Mouse (Mus musculus) midbrain, embryonic 10.5 days (tissue): ENCODE results near the gene Zbtb34. TPM values are rescaled to one million over a fixed set of nuclear protein-coding genes. Genes with fewer than 3 reads are reported as not detected.

Source experiments
- DNase-seq: peaks from one replicate; pipeline ENCODE4 v3.0.0-alpha.2; 2017; ENCODE audit warnings: low spot score
- H3K27ac ChIP-seq: fragments of 300-500 bp; sonication (generic); replicated peaks from 2 replicates; pipeline ENCODE4 v1.5.1; 2016; ENCODE audit warnings: mild to moderate bottlenecking
- H3K27me3 ChIP-seq: fragments of 300-500 bp; sonication (generic); 2 replicates; pipeline ENCODE4 v1.6.1; 2016; ENCODE audit warnings: low read depth, mild to moderate bottlenecking; ENCODE audit not compliant: poor library complexity, severe bottlenecking
- H3K36me3 ChIP-seq: fragments of 300-500 bp; sonication (generic); 2 replicates; pipeline ENCODE4 v1.6.1; 2016; ENCODE audit warnings: mild to moderate bottlenecking, moderate library complexity
- H3K4me1 ChIP-seq: fragments of 300-500 bp; sonication (generic); 2 replicates; pipeline ENCODE4 v1.6.1; 2016
- H3K4me3 ChIP-seq: fragments of 300-500 bp; sonication (generic); 2 replicates; pipeline ENCODE4 v1.5.1; 2016; ENCODE audit warnings: mild to moderate bottlenecking, moderate library complexity
- H3K9me3 ChIP-seq: fragments of 300-500 bp; sonication (generic); replicated peaks from 2 replicates; pipeline ENCODE4 v1.6.1; 2016; ENCODE audit warnings: mild to moderate bottlenecking
- WGBS: fragments of 180-500 bp; shearing (Covaris S2); methylation state at CpG from one replicate; pipeline ENCODE4 v1.1.7; 2016; 5-methylcytosine and 5-hydroxymethylcytosine counted together
- polyA plus RNA-seq: library from polyadenylated mRNA; unstranded; fragments of >200 nt; fragmentation: Nextera tagmentation; extraction: Ambion mirVana; gene quantifications from 2 replicates; pipeline ENCODE4 v1.2.1, GENCODE M21; 2016

The Zbtb34 gene
- polyA plus RNA-seq, 1 experiment from 2014 or later = 6.1 TPM

DNA sequence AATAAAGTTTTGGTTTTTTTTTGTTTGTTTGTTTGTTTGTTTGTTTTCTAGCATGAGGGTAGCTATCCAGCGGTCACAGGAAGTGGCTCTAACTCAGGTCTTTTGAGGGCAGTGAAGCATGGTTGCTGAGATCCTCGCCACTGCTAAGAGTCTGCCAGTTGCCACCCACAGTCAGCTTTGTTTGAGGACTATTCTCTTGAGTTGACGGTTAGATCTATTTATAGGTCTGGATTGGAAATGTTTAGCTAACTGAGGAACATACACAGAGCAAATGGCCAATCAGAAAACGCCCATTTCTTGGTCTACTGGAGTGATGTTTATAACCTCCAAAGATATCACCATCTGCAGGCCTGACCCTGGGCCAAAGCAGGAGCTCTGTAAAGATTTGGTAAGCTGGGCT lies 11.6 kb upstream of the Zbtb34 start:
- H3K36me3 ChIP-seq = no peaks in the 10 kb centered on the region
- WGBS = 64% methylated on average over 4 of the region's 4 CpGs

DNA sequence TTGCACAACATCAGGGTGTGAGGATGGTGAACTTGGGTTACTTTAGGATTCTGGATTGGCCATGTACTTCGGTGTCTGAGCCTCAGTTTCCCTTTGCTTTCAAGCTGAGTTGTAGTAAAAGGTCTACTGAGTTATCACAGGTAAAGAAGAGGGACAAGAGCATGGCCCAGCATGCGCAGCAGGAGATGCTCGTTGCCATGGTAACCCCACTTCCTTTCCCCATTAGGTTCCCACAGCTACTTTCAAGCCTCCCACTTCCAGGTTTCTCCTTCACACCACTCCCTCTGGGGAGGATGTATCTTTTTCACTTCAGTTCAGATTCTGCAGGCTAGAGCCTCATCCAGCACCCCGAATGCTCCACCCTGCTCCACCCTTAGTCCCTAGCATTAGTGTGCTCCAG lies 9.8 kb upstream of the Zbtb34 start:
- 29% methylated on average over 4 of the region's 4 CpGs for WGBS
- no peak for DNase-seq
- peaks cover 53% of the 10 kb centered on the region for H3K4me1 ChIP-seq

More for the DNA sequence above, 11.6 kb upstream of the Zbtb34 start:
- no peak for DNase-seq
- Histone ChIP-seq H3K4me1 (peaks cover 35% of the 10 kb centered on the region), H3K4me3 (no peak overlapping the region), H3K27ac (no peak overlapping the region), H3K9me3 (no peaks in the 10 kb centered on the region), H3K27me3 (peaks cover 13% of the 10 kb centered on the region; the same call in 1 of the 2 replicates)

DNA sequence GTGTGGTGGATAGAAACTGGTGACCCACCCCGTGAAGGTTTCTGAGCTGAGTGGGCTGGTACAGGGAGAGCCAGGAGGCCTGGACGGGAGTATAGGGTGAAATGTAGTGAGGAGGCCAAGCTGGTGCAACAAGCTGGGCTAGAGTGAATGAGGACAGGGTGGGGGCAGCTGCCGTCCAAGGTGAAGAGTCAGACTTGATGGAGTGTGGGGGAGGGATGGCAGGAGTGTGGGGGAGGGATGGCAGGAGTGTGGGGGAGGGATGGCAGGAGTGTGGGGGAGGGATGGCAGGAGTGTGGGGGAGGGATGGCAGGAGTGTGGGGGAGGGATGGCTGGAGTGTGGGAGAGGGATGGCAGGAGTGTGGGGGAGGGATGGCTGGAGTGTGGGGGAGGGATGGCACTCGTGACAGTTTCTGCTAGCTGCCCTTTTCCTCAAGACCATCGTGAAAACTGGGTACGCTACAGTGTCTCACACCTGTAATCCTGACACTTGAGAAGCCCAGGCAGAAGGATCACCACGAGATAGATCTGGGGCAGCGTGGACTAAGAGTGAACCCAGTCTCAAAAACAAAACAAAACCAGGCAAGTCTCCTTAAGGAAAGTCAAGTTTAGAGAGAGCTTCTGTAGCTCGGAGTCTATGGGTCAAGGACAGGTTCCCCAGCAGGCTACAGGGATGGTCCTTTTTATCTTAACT lies 9.0 kb upstream of the Zbtb34 start:
- peak overlapping the region; percentile 78 for H3K27ac ChIP-seq

More for the DNA sequence above, 9.8 kb upstream of the Zbtb34 start:
- no peaks in the 10 kb centered on the region for H3K36me3 ChIP-seq
- no peaks in the 10 kb centered on the region for H3K9me3 ChIP-seq
- no peak overlapping the region for H3K27ac ChIP-seq
- H3K27me3 ChIP-seq = peaks cover 28% of the 10 kb centered on the region; the same call in 1 of the 2 replicates
- H3K4me3 ChIP-seq = no peak overlapping the region

DNA sequence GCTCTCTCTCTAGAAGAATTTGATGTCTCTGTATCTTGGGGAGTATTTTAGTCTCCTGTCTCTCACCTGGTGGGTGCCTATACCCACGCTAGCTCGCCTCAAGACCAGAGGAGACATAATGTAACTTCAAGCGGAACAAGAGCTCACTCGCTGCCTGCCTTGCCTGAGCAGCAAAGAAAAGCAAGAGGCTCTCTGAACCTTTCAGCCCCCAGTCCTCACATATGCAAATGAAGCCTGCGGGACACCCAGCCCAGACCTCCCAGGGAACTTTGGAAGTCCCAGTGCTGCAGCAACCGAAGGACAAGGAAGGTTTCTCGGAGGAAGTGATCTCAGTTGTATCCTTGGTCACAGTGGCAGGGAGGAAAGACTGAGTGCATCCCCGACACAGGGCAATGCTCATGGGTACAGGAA lies 8.4 kb upstream of the Zbtb34 start:
- Histone ChIP-seq H3K27me3 (peaks cover 39% of the 10 kb centered on the region), H3K36me3 (no peaks in the 10 kb centered on the region), H3K9me3 (no peaks in the 10 kb centered on the region), H3K4me3 (peak overlapping the region; percentile 38), H3K4me1 (peaks cover 67% of the 10 kb centered on the region), H3K27ac (peak overlapping the region; percentile 78)
- DNase-seq = peak; percentile 63
- 4% methylated on average over 8 of the region's 8 CpGs for WGBS

More for the DNA sequence above, 9.0 kb upstream of the Zbtb34 start:
- 13% methylated on average over 9 of the region's 9 CpGs for WGBS
- no peak for DNase-seq
- Histone ChIP-seq H3K27me3 (peaks cover 32% of the 10 kb centered on the region), H3K4me1 (peaks cover 61% of the 10 kb centered on the region), H3K4me3 (peak overlapping the region; percentile 38), H3K36me3 (no peaks in the 10 kb centered on the region), H3K9me3 (no peaks in the 10 kb centered on the region)

DNA sequence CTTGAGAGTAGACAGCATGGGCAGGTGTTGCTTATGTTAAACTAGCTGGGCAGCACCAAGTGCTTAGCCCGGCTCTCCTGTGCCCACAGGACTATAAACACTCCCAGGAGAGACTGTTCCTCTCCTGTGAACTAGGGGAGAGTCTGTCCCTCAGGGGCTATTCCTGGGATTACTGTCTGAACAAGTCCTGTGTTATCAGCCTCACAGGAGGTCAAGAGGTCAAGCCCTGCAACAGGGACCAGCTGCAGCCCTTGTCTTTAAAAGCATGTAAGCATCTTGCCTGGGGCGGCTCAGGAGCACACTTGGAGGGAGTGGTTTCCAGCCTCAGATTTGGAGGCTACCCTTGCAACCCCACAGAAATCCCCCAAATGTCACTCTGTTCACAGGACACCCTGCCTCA lies 7.3 kb upstream of the Zbtb34 start:
- H3K27ac ChIP-seq = peak overlapping the region; percentile 78
- WGBS = 4% methylated on average over 2 of the region's 2 CpGs
- no peak overlapping the region for H3K4me3 ChIP-seq
- H3K9me3 ChIP-seq = no peaks in the 10 kb centered on the region
- H3K27me3 ChIP-seq = peaks cover 42% of the 10 kb centered on the region
- H3K36me3 ChIP-seq = no peaks in the 10 kb centered on the region
- peak; percentile 62 for DNase-seq
- peaks cover 71% of the 10 kb centered on the region for H3K4me1 ChIP-seq

DNA sequence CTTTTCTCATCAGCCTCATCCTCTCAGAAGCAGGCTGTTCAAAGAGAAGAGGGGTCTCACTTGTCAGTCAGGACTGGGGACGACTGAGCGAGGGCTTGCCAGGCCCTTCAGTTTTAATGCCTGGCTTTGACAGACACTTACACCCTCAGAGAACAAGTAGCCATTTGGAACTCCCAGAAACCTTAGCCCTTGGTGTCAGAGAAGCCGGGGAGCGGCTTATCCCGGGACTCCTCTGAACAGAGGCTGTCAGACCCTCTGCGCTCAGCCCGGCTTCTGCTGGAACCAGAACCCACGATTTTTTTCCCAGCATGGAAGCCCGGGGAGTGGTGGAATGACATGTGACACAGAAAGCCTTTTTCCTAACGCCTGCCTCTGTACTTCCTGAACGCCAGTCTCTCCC lies 6.1 kb upstream of the Zbtb34 start:
- peak overlapping the region; percentile 74; the same call in 1 of the 2 replicates for H3K27ac ChIP-seq
- peaks cover 71% of the 10 kb centered on the region for H3K4me1 ChIP-seq
- H3K9me3 ChIP-seq = no peaks in the 10 kb centered on the region
- H3K4me3 ChIP-seq = no peak overlapping the region
- no peaks in the 10 kb centered on the region for H3K36me3 ChIP-seq
- H3K27me3 ChIP-seq = peaks cover 42% of the 10 kb centered on the region
- WGBS = 36% methylated on average over 11 of the region's 11 CpGs
- DNase-seq = peak; percentile 33

DNA sequence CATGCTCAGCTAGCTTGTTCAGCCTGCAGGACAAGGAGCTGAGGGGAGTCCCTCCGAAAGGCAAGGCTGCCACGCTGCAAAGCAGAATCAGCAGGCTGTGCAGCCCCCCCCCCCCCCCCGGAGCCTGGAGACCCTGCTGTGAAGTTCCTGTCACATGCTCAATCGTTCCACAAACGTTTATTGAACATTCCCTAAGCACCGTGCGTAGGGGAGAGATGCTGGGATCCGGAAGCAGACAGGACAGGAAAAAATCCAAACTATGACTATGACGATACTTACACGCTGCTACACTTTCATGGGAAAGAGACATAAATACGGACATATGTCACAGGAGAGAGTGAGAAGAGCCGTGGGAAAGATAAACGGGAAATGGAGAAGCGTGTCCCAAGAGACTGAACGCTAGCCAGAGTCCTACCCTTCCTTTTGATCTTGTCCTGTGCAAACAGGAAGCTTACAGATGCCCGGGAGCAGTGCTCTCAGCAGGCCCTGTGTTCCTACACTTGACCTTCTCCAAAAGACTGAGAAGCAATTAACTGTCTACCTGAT lies 5.0 kb upstream of the Zbtb34 start:
- Histone ChIP-seq H3K4me1 (peaks cover 74% of the 10 kb centered on the region), H3K36me3 (no peaks in the 10 kb centered on the region), H3K27me3 (peaks cover 42% of the 10 kb centered on the region), H3K27ac (peak overlapping the region; percentile 74), H3K9me3 (no peaks in the 10 kb centered on the region), H3K4me3 (peak overlapping the region; percentile 42)
- WGBS = 15% methylated on average over 16 of the region's 16 CpGs
- peak; percentile 63 for DNase-seq

DNA sequence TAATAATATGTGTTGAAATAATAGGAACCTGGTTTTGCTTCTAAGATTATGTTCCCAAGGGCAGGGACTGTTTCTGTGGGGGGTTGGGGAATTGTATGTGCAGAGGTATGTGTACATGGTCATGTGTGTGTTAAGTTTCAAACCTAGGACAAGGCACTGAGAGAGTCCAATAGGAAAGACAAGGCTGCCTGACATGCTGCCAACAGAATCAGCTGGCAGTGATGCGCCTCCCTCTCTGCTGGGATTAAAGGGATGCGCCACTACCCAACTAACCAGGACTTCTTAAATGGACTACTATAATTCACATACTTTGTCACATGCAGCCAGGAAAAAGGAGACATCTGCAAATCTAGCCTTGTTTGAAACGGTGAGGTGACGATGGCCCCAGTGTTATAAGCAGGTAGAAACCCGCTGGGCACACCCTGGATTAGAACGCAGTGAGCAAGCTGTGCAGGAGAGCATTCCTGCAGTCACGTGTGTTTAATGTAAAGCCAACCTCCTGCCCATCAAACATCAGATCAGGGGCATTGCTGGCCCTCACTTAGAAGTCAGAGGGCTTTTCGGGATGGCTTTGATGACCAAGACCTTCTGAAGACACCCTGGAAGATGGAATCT lies 4.0 kb upstream of the Zbtb34 start:
- peak overlapping the region; percentile 74; the same call in 1 of the 2 replicates for H3K27ac ChIP-seq
- 0 out of 2 replicates have a peak overlapping the region, but pooled peaks have one; percentile 42 for H3K4me3 ChIP-seq
- H3K36me3 ChIP-seq = no peaks in the 10 kb centered on the region
- no peak for DNase-seq
- H3K9me3 ChIP-seq = no peaks in the 10 kb centered on the region
- H3K27me3 ChIP-seq = peaks cover 37% of the 10 kb centered on the region
- 43% methylated on average over 8 of the region's 8 CpGs for WGBS
- peaks cover 71% of the 10 kb centered on the region for H3K4me1 ChIP-seq

DNA sequence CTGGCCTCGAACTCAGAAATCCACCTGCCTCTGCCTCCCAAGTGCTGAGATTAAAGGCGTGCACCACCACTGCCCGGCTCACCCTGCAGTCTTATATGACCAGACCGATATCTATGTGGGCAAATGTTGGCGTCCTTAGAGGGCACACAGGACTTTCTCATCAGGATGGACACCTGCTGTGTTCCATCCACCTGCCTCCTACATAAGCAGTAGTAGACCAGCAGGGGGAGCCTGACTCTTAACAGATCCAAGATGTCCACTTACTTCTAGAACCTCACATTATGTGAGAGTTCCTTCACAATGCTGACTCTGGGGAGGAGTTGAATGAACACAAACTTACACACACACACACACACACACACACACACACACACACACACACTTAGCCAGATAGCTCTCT lies 1.8 kb upstream of the Zbtb34 start:
- no peak overlapping the region for H3K27ac ChIP-seq
- H3K4me1 ChIP-seq = peaks cover 61% of the 10 kb centered on the region
- H3K4me3 ChIP-seq = no peak overlapping the region
- no peaks in the 10 kb centered on the region for H3K9me3 ChIP-seq
- 62% methylated on average over 5 of the region's 5 CpGs for WGBS
- peaks cover 31% of the 10 kb centered on the region for H3K27me3 ChIP-seq
- DNase-seq = peak; percentile 37
- no peaks in the 10 kb centered on the region for H3K36me3 ChIP-seq

DNA sequence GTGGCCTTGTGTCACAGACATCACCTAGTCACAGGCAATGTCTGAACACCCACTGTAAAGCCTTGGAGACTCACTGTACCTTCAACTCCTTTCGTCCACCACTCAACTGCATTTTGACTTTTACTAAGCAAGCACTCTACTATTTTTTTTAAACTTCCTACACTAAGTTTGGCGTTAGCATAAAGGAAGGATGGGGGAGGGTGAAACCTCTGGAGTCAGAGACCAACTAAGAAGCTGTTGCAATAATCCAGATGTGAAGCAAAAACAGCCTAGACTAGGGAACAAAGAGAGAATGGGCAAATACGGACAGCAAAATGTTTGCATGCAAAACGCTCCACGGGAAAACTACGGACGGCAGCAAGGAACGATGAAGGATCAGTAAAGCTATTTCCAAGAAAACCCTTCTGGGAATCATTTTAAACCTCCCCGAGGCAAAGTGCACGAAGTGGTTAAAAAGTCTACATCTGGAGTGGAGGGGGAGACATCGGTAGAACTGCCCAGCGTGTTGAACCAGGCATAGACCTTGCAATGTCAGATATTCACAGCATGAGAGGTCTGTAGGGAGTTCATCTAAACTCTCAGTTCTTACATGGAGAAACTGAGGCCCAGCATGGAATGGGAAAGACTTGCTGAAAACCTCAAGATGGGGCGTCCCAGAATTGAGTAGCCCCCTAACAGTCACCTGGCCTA lies 898 bp downstream of the Zbtb34 start:
- Histone ChIP-seq H3K4me3 (peak overlapping the region; percentile 99), H3K27me3 (peaks cover 11% of the 10 kb centered on the region), H3K36me3 (peaks cover 15% of the 10 kb centered on the region), H3K9me3 (no peaks in the 10 kb centered on the region), H3K27ac (peak overlapping the region; percentile 91), H3K4me1 (peaks cover 46% of the 10 kb centered on the region)
- WGBS = 13% methylated on average over 13 of the region's 13 CpGs
- DNase-seq = no peak

DNA sequence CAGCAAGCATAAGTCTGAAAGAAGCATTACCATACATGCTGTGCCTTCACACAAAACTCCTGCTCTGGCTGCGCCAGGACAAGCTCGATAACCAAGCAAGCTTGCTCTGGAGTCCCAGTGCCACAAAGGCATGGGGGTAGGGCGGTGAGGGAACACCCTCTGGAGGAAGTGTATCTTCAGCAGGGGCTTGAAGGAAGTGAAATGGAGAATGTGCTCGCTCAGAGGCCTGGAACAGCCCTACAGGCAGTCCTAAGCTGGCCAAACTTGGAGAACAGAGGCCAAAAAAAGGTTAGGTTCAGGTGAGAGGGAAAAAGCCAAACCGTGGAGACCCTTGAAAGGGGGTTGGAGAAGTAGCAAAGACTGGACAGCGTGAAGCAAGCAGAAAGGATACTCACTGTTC lies 1.8 kb downstream of the Zbtb34 start:
- H3K9me3 ChIP-seq = no peaks in the 10 kb centered on the region
- H3K4me1 ChIP-seq = peaks cover 37% of the 10 kb centered on the region
- no peak for DNase-seq
- H3K4me3 ChIP-seq = peak overlapping the region; percentile 99
- WGBS = 41% methylated on average over 6 of the region's 6 CpGs
- H3K27ac ChIP-seq = no peak overlapping the region
- H3K27me3 ChIP-seq = 0 out of 2 replicates have a peak, but pooled peaks cover 2% of the 10 kb centered on the region
- peaks cover 20% of the 10 kb centered on the region for H3K36me3 ChIP-seq

DNA sequence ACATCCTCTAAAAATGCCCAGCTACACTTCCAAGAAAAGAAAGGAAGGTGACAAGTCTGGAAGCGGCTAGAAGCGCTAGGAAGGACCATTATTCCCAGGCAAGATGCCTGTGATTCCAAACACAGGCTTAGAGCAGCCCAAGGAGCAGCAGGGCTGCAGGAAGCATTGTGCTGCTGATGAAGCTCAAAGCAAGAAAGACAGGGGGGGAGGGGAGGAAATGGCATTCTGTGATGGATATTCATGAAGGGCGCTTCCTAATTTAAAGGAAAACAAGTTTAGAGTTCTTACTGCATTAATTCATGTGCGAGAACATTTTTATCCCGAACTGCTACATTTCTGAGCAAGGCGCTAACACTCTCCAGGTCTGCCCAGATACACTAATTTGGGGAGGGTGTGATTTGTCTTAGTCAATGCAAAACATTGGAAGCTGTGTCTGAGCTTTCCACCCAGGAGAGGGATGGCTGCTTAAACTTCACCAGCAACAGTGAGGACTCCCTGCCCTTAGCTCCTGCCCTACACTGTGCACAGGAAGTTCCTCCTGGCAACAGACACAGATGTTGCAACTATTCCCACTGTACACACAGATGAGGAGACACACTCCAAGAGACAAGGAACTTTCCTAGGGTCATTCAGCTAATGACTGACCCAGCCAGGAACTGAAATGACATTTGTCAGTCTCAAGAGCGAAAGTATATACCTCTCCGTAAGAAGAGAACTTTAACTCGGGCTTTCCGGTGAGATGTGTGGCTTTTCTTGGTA lies 4.3 kb downstream of the Zbtb34 start:
- Histone ChIP-seq H3K27ac (no peak overlapping the region), H3K36me3 (peaks cover 40% of the 10 kb centered on the region), H3K4me3 (no peak overlapping the region), H3K27me3 (no peaks in the 10 kb centered on the region), H3K4me1 (peaks cover 34% of the 10 kb centered on the region), H3K9me3 (no peaks in the 10 kb centered on the region)
- WGBS = 60% methylated on average over 10 of the region's 10 CpGs
- DNase-seq = no peak
